ENCODE assay signal across 8 mouse cellular contexts in the genomic region with DNA sequence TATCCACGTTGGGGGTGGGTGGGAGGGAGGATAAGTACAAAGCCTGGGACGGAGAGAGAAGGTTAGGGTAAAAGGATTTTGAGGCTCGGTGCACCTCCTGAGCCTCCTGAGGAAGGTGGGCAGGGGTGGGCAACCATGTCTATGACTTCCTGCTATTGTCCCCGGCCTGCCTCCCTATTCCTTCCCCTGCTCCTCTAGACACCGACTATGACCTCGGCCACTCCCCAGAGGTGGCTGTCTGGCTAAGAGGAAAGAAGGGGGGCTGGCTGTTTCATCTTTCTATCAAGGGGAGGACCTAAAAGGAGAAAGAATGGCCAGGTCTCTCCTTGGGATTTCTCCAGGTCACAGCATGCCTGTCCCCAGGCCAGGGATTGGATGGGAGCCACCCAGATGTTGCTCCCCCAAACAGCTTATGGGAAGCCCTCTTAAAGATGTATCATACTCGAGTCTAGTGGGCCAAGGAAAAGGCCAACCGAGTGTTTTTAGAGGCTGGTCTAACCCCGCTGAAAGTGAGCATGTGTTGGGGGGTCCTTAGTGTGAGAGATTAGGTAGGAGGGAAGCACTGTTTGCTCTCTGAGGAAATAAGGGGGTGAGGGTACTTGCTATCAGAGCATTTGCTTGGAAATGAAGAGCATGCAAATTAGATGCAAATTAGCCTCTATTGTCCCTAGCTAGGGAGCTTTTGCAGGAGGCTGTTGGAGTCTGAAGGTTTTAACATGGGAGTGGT. TPM values are rescaled to one million over a fixed set of nuclear protein-coding genes. Genes with fewer than 3 reads are reported as not detected.
DNase-seq lines count a peak whose midpoint lies in the region; ATAC-seq and TF ChIP-seq lines count a peak whose summit lies in the region.

No protein-coding gene starts in this region.

- no peaks in the 10 kb centered on the region for H3K9me3 ChIP-seq in kidney, postnatal 0 days (replicated peaks; ENCODE audit: low read length)
- no peaks in the 10 kb centered on the region; the same call in 1 of the 2 replicates for H3K9me3 ChIP-seq in embryonic facial prominence, embryonic 13.5 days
- H3K9me3 ChIP-seq in hindbrain, postnatal 0 days (ENCODE audit: low read length): no peaks in the 10 kb centered on the region

- H3K4me3 ChIP-seq in kidney, postnatal 0 days (replicated peaks; ENCODE audit: low read depth, low read length): peak overlapping the region; percentile 64
- H3K4me3 ChIP-seq in embryonic facial prominence, embryonic 13.5 days: peak overlapping the region; percentile 89
- peak overlapping the region; percentile 93 for H3K4me3 ChIP-seq in hindbrain, postnatal 0 days (ENCODE audit: low read length)
- peak overlapping the region; percentile 83 for H3K4me3 ChIP-seq in myocyte

- DNase-seq in kidney, postnatal 0 days (ENCODE audit: low spot score): no peak
- DNase-seq in kidney, postnatal 4 days: no peak
- peak; percentile 27 for DNase-seq in hindbrain, postnatal 0 days (ENCODE audit: low spot score)
- no peak for DNase-seq in right cerebral cortex, postnatal 25 days
- DNase-seq in MN1 (ENCODE audit: low spot score): no peak

- no peak for TF ChIP-seq POLR2A in myocyte (IDR thresholded peaks at IDR 0.05; ENCODE audit: insufficient read length, low read depth)

- ATAC-seq in kidney, postnatal 0 days (replicated peaks; ENCODE audit: low FRiP score, low read depth): no peak
- no peak for ATAC-seq in embryonic facial prominence, embryonic 13.5 days (ENCODE audit: insufficient number of reproducible peaks, insufficient read depth, low FRiP score, low TSS enrichment, low read depth)
- no peak for ATAC-seq in hindbrain, postnatal 0 days
- ATAC-seq in frontal cortex, adult (ENCODE audit: low TSS enrichment): no peak

- peak overlapping the region; percentile 97 for H3K4me2 ChIP-seq in kidney, postnatal 0 days (ENCODE audit: low read length)
- peak overlapping the region; percentile 76 for H3K4me2 ChIP-seq in embryonic facial prominence, embryonic 13.5 days
- H3K4me2 ChIP-seq in hindbrain, postnatal 0 days (ENCODE audit: low read depth, low read length): peak overlapping the region; percentile 83
- H3K4me2 ChIP-seq in myocyte (ENCODE audit: low read depth): peak overlapping the region; percentile 97

- H3K79me2 ChIP-seq in myocyte (ENCODE audit: control insufficient read depth, insufficient read depth): no peaks in the 10 kb centered on the region

- H3K9ac ChIP-seq in kidney, postnatal 0 days (ENCODE audit: low read depth, low read length): peak overlapping the region; percentile 61
- H3K9ac ChIP-seq in embryonic facial prominence, embryonic 13.5 days: peak overlapping the region; percentile 84
- H3K9ac ChIP-seq in hindbrain, postnatal 0 days (replicated peaks; ENCODE audit: low read length): peak overlapping the region; percentile 78

- H3K4me1 ChIP-seq in kidney, postnatal 0 days (replicated peaks; ENCODE audit: insufficient read depth, low read length): peaks cover 12% of the 10 kb centered on the region; the same call in 1 of the 2 replicates
- peaks cover 32% of the 10 kb centered on the region for H3K4me1 ChIP-seq in embryonic facial prominence, embryonic 13.5 days
- peaks cover 14% of the 10 kb centered on the region for H3K4me1 ChIP-seq in hindbrain, postnatal 0 days (ENCODE audit: insufficient read depth, low read length)

- no peak overlapping the region for H3ac ChIP-seq in myocyte (ENCODE audit: control insufficient read depth, insufficient read length)

- 15% methylated on average over 8 of the region's 9 CpGs for WGBS in kidney, postnatal 0 days
- 5% methylated on average over 9 of the region's 9 CpGs for WGBS in embryonic facial prominence, embryonic 13.5 days
- WGBS in hindbrain, postnatal 0 days: 3% methylated on average over 9 of the region's 9 CpGs

- TF ChIP-seq CTCF in kidney, postnatal 0 days (IDR thresholded peaks at IDR 0.05; ENCODE audit: low read depth): no peak
- no peak for TF ChIP-seq CTCF in hindbrain, postnatal 0 days (IDR thresholded peaks at IDR 0.05; ENCODE audit: low read depth)

- H3K36me3 ChIP-seq in kidney, postnatal 0 days (ENCODE audit: insufficient read depth, low read length): no peaks in the 10 kb centered on the region
- peaks cover 26% of the 10 kb centered on the region for H3K36me3 ChIP-seq in embryonic facial prominence, embryonic 13.5 days
- peaks cover 4% of the 10 kb centered on the region; the same call in 1 of the 2 replicates for H3K36me3 ChIP-seq in hindbrain, postnatal 0 days (ENCODE audit: insufficient read depth, low read length)
- H3K36me3 ChIP-seq in myocyte (ENCODE audit: control insufficient read depth, insufficient read depth): no peaks in the 10 kb centered on the region

- H3K27ac ChIP-seq in kidney, postnatal 0 days: no peak overlapping the region
- peak overlapping the region; percentile 45; the same call in 1 of the 2 replicates for H3K27ac ChIP-seq in embryonic facial prominence, embryonic 13.5 days
- peak overlapping the region; percentile 68 for H3K27ac ChIP-seq in hindbrain, postnatal 0 days

- H3K27me3 ChIP-seq in kidney, postnatal 0 days (ENCODE audit: insufficient read depth, low read length): no peaks in the 10 kb centered on the region
- peaks cover 6% of the 10 kb centered on the region; the same call in 1 of the 2 replicates for H3K27me3 ChIP-seq in embryonic facial prominence, embryonic 13.5 days
- H3K27me3 ChIP-seq in hindbrain, postnatal 0 days (ENCODE audit: insufficient read depth, low read length): no peaks in the 10 kb centered on the region
- no peaks in the 10 kb centered on the region for H3K27me3 ChIP-seq in myocyte (ENCODE audit: control insufficient read depth, insufficient read depth, insufficient read length)

TF ChIP-seq in myocyte, 11 proteins besides CTCF, POLR2A, EP300 and RAD21:
- no peak for TF ChIP-seq MYOD1 (IDR thresholded peaks at IDR 0.05; ENCODE audit: control insufficient read depth in 1 of 3, insufficient read length in 2 of 3, low read depth in 2 of 3)

RNA-seq across cellular contexts. Expression of a gene that starts 1.5 kb away (rescaled TPM):
- polyA plus RNA-seq in kidney, postnatal 0 days (2015; fragmentation: Nextera tagmentation; extraction: Ambion mirVana): 1.8 and 2.9 TPM in 2 replicates
- polyA plus RNA-seq in embryonic facial prominence, embryonic 13.5 days (2015; fragmentation: Nextera tagmentation; extraction: Ambion mirVana): 9.4 and 10.1 TPM in 2 replicates
- 127 and 172 TPM in 2 replicates for total RNA-seq in hindbrain, postnatal 0 days (2014; rRNA removed)
- 15.6 and 16.4 TPM in 2 replicates for polyA plus RNA-seq in hindbrain, postnatal 0 days (2015; fragmentation: Nextera tagmentation; extraction: Ambion mirVana)
- 29.0 TPM for polyA plus RNA-seq in myocyte (2012; fragmentation: generic; extraction: Trizol)

RNA-seq across cellular contexts. Expression of a gene that starts 19.6 kb away (rescaled TPM):
- 2.8 and 3.6 TPM in 2 replicates for polyA plus RNA-seq in kidney, postnatal 0 days (2015; fragmentation: Nextera tagmentation; extraction: Ambion mirVana)
- polyA plus RNA-seq in embryonic facial prominence, embryonic 13.5 days (2015; fragmentation: Nextera tagmentation; extraction: Ambion mirVana): 2.7 and 4.7 TPM in 2 replicates
- 1.9 and 2.3 TPM in 2 replicates for total RNA-seq in hindbrain, postnatal 0 days (2014; rRNA removed)
- polyA plus RNA-seq in hindbrain, postnatal 0 days (2015; fragmentation: Nextera tagmentation; extraction: Ambion mirVana): 3.1 and 3.6 TPM in 2 replicates
- 0.22 TPM for polyA plus RNA-seq in myocyte (2012; fragmentation: generic; extraction: Trizol)

RNA-seq across cellular contexts. Expression of a gene that starts 27.9 kb away (rescaled TPM):
- 14.4 and 15.2 TPM in 2 replicates for polyA plus RNA-seq in kidney, postnatal 0 days (2015; fragmentation: Nextera tagmentation; extraction: Ambion mirVana)
- polyA plus RNA-seq in embryonic facial prominence, embryonic 13.5 days (2015; fragmentation: Nextera tagmentation; extraction: Ambion mirVana): 17.0 and 19.3 TPM in 2 replicates
- total RNA-seq in hindbrain, postnatal 0 days (2014; rRNA removed): 33.4 and 38.5 TPM in 2 replicates
- polyA plus RNA-seq in hindbrain, postnatal 0 days (2015; fragmentation: Nextera tagmentation; extraction: Ambion mirVana): 39.2 and 42.4 TPM in 2 replicates
- 7.0 TPM for polyA plus RNA-seq in myocyte (2012; fragmentation: generic; extraction: Trizol)

RNA-seq across cellular contexts. Expression of a gene that starts 28.0 kb away (rescaled TPM):
- polyA plus RNA-seq in kidney, postnatal 0 days (2015; fragmentation: Nextera tagmentation; extraction: Ambion mirVana): 63.0 and 63.5 TPM in 2 replicates
- 75.2 and 81.8 TPM in 2 replicates for polyA plus RNA-seq in embryonic facial prominence, embryonic 13.5 days (2015; fragmentation: Nextera tagmentation; extraction: Ambion mirVana)
- 44.6 and 56.7 TPM in 2 replicates for total RNA-seq in hindbrain, postnatal 0 days (2014; rRNA removed)
- polyA plus RNA-seq in hindbrain, postnatal 0 days (2015; fragmentation: Nextera tagmentation; extraction: Ambion mirVana): 72.1 and 75.7 TPM in 2 replicates
- 30.6 TPM for polyA plus RNA-seq in myocyte (2012; fragmentation: generic; extraction: Trizol)

RNA-seq across cellular contexts. Expression of a gene that starts 37.5 kb away (rescaled TPM):
- 0.69 and 0.83 TPM in 2 replicates for polyA plus RNA-seq in kidney, postnatal 0 days (2015; fragmentation: Nextera tagmentation; extraction: Ambion mirVana)
- polyA plus RNA-seq in embryonic facial prominence, embryonic 13.5 days (2015; fragmentation: Nextera tagmentation; extraction: Ambion mirVana): 0.65 and 0.69 TPM in 2 replicates
- 0.43 and 0.73 TPM in 2 replicates for total RNA-seq in hindbrain, postnatal 0 days (2014; rRNA removed)
- polyA plus RNA-seq in hindbrain, postnatal 0 days (2015; fragmentation: Nextera tagmentation; extraction: Ambion mirVana): 1.1 and 1.5 TPM in 2 replicates
- 2.5 TPM for polyA plus RNA-seq in myocyte (2012; fragmentation: generic; extraction: Trizol)
